20 mouse cellular contexts compared by ENCODE assay signal in the genomic region with DNA sequence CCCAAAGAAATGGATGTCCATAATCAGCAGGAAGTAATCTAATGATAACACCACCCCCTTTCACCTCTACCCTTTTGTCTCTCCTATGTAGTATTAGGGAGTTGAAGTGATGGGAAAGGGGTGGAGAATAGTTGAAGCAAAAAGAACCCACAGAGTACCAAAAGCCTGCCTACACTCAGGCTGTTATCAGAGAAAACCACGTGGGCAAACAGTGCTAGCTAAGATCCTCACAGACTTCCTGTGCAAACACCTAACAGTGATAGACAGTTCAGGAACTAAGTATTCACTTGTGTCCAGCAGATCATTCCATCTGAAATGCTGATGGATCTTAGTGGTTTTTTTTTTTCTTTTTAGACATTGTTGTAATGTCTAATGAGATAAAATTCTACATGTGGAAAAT.
"Had no signal": no experiment of that assay in that cellular context is flagged by ENCODE, and none has a peak within 500 bp of the region (broad histone marks: within the 10 kb centered on the region; RNA-seq: fewer than 3 reads in every experiment).

No protein-coding gene starts in this region.

- H3K27me3 ChIP-seq: limb, embryonic 13.5 days; liver, embryonic 12.5 days; liver, embryonic 15.5 days; lung, embryonic 15.5 days; megakaryocyte, embryonic 14.5 days; neural tube, embryonic 12.5 days; neural tube, embryonic 15.5 days had no signal

- H3K9ac ChIP-seq: limb, embryonic 13.5 days; liver, embryonic 12.5 days; liver, embryonic 15.5 days; lung, embryonic 15.5 days; neural tube, embryonic 12.5 days; neural tube, embryonic 15.5 days had no signal

- H3K36me3 ChIP-seq: limb, embryonic 10.5 days; limb, embryonic 13.5 days; liver, embryonic 12.5 days; liver, embryonic 15.5 days; lung, embryonic 15.5 days; neural tube, embryonic 12.5 days; neural tube, embryonic 15.5 days had no signal

- H3K4me3 ChIP-seq: limb, embryonic 10.5 days; limb, embryonic 13.5 days; liver, embryonic 12.5 days; liver, embryonic 15.5 days; lung, embryonic 15.5 days; megakaryocyte, embryonic 14.5 days; neural tube, embryonic 12.5 days; neural tube, embryonic 15.5 days had no signal

- H3K4me1 ChIP-seq: limb, embryonic 10.5 days; limb, embryonic 13.5 days; liver, embryonic 12.5 days; liver, embryonic 15.5 days; lung, embryonic 15.5 days; neural tube, embryonic 12.5 days; neural tube, embryonic 15.5 days had no signal

- H3K27ac ChIP-seq: limb, embryonic 10.5 days; limb, embryonic 13.5 days; liver, embryonic 12.5 days; liver, embryonic 15.5 days; lung, embryonic 15.5 days; macrophage; neural tube, embryonic 12.5 days; neural tube, embryonic 15.5 days had no signal

- DNase-seq: kidney, adult 18-20 months; kidney, adult 9 months; kidney, postnatal 14 days; kidney, postnatal 4 days; liver; lung, adult 18-20 months; midbrain, embryonic 14.5 days; right cerebral cortex, adult 18-20 months; right cerebral cortex, postnatal 14 days; right cerebral cortex, postnatal 4 days; thymus, postnatal 25 days had no signal

- ATAC-seq: liver, embryonic 12.5 days had no signal
